Mouse (Mus musculus) WW6 (cell line): ENCODE results near the gene Fgfr2.
A peak's percentile ranks its signal among the peaks of the same experiment; 100 is the strongest.

ENCODE experiments used
- DNase-seq: peaks from one replicate; pipeline ENCODE4 v3.0.0-alpha.2; 2013; ENCODE audit warnings: low read depth, low spot score

The Fgfr2 gene

DNA sequence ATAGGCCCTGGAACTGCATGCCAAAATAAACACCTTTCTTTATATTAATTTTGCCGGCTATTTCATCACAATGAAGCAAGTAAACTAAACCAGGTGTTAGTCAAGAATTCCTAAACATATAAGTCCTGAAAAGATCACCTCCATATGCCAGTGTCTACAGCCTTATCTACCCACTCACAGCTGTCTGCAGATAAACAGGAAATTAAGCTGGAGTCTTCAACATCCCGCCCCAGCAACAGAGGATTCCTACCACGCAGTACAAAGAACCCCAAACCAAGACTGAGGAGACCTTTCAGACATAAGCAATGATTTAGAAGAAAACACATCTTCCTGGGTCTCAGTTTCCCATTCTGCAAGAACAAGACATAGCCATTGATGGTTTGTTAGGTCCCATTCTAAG is 235.1 kb downstream of the Fgfr2 start:
- DNase-seq: no peak

DNA sequence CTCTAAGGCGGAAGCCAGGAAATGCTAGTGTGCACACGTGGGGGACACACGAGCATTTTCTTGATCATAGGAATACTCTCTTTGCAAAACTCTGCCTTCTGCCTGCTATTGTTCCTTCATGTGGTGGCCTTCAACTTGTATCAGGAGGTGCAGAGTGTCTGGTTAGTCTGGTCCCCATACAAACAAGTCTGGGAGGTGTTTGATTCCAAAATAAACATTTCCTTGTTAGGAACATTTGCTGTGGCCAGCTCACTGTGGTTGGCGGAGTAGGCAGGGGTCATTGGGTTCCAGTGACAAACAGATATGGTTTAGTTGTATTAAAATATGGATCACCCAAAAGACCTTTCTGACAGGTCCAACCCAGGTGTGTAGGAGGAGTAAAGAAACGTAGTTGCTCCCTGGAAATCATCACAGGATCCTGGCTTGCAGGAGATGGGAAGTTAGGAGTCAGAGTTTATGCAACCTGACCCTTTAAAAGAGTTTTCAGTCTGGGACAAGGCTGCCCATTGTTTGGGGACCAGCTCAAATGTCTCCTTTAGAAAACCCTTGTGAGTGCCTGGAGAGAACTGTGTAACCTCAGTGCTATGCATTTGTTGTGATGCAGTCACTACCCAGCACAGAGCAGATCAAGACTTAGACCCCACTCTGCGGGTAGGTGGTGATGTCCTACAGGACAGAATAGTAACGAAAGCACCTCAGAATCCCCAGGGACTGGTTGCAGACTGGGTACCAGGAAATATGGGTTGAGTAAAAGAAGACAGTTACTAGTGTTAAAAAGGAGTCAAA is 235.9 kb downstream of the Fgfr2 start:
- no peak for DNase-seq

DNA sequence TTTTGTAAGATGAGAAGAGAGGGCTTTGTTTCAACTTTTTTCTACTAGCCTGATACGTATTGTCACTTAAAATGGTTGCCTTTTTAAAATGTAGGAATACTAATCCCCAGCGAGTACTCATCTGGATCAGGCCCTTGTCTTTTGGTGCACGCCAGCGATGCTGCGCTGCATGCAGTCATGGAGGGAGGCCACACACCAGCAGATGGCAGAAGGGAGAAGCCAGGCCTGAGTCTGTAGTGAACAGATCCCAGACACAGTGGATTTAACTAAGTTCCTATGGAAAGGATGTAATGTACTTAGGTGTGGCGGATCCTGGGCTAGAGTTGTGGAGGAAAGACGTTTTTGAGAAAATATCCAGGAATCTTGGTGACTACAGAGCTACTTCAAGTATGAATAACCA is 239.1 kb downstream of the Fgfr2 start:
- no peak for DNase-seq

DNA sequence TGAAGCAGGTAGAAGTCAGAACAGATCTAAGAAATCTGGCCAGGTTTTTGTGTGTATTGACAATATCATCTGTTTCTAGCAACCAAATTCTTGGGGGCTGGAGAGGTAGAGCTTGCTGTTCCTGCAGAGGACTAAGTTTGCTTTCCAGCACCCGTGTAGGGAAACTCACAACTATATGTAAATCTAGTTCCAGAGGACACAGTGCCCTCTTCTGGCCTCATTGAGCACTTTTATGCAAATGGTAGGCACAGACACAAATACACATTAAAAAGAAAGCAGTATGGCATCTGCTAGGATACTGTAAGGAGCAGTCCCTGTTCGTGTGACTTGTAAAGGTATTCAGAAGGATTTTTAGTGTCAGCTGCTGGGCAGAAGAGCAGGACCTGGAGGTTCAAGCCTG is 240.8 kb downstream of the Fgfr2 start:
- no peak for DNase-seq

DNA sequence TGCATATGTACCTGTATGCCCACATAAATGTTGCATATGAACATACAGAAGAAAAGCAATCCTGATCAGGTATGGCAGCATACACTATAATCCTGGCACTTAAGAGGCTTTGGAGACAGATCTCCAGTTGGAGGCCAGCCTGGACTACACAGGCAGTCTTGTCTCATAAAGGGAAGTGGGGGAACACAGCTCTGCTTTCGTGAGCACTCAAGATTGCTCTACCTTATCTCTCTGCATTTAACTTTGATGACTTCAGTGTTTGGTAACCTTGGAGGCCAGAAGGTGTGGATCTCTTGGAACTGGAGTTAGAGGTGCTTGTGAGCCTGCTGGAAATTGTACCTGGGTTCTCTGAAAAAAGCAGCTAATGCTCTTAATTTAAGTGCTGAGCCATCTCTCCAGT is 242.9 kb downstream of the Fgfr2 start:
- no peak for DNase-seq

DNA sequence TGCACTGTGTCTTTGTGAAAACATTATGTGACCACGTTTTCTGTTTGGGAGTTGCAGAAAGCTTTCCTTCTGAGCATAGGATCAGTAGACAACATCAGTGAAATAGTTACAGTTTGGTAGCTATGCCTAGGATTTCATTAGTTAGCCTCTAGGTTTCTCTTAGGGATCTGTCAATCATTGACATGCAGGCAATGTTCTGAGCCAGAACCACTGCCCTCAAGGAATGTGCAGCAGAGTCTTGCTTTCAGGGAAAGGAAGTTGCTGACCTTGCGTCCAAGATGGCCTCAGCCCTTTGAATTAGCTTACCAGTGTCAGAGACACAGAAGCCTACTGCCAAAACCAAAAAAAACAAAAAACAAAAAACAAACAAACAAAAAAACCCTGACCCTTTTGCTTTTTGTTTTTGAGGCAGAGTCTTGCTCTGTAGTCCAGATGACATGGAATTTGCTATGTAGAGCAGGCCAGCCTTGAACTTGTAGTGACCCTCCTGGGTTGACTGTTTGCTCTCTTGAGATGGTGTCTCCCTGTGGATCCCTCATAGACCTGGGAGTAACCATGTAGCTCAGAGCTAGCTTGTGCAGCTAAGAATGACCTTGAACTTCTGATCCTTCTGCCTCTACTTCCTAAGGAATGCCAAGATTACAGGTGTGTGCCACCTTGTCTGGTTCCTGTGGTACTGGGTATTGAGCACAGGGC is 247.6 kb downstream of the Fgfr2 start:
- no peak for DNase-seq

DNA sequence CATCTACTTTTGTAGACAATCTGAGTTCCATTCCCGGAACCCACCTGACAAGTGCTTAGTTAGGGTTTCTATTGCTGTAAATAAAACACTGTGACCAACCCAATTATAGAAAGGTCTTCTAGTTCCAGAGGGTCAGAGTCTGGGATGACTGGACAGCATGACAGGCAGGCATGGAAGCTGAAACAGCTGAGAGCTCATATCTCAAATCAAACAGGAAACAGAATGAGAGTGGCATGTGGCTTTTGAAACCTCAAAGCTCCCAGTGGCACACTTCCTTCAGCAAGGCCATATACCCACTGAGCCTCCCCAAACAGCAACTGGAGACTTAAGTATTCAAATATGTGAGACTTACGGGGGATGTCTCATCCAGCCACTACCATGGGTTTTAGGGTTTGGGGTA is 250.1 kb downstream of the Fgfr2 start:
- DNase-seq: no peak

DNA sequence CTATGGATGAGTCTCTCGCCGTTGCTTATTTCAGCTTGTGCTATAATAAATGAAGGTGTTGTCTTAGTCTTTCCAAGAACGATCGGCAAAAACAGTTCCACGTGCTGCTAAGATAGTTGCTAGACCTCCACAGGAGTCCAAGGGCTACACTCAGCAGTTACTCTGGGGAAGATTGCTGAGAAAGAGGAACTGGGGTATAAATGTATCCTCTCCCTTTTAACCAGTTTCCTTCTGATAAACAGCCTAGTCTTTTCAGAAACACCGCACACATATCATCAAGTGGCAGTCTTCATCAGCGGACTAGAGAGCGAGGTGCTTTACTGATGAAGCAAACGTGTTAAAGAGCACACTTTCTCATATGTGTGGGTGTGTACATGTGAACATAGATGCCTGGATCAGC is 256.8 kb downstream of the Fgfr2 start:
- DNase-seq: no peak

DNA sequence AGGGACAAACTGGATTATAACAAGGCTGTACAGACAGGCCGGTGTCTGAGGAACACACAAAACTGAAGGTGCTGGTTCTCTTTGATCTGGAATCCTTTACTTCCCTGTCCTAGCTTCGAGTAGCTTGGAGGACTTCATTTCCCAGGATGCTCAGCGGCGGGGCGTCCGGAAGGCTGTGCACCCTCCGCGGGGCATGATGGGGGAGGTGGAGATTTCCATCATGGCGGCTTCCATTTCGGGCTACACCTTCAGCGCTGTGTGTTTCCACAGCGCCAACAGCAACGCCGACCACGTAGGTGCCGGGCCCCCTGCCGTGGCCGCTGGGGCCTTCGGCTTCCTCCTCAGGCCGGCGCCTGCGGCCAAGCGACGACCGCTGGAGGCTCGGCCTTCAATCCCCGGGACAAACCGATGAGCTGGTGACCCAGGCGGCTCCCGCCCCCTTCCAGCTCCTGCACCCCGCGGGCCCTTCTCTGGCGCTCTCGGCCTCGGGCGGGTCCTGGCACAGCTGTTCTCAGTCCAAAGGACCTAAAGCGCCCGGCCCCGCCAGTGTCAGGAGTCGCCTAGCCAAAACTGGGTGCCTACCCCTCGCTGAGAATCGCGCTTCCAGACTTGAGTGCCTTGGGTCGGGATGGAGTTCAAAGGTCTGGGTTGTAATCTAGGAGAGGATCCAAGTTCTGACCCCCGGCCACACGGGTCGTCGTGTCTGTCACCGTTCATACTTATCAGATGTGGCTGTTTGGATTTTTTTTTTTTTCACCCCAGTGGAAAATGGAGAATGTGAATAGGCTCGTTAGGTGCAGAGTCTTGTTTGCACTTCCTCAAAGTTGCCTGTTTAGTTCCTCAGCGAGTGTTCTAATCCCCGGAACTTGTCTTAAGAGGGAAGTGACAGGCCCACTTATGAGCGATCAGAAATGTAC is 263.9 kb downstream of the Fgfr2 start, which contains the start of gene Abraxas2:
Gene Abraxas2 (plus strand): TSS at position 184 of the 917 bp plus-strand sequence.
- peak; percentile 77 for DNase-seq

DNA sequence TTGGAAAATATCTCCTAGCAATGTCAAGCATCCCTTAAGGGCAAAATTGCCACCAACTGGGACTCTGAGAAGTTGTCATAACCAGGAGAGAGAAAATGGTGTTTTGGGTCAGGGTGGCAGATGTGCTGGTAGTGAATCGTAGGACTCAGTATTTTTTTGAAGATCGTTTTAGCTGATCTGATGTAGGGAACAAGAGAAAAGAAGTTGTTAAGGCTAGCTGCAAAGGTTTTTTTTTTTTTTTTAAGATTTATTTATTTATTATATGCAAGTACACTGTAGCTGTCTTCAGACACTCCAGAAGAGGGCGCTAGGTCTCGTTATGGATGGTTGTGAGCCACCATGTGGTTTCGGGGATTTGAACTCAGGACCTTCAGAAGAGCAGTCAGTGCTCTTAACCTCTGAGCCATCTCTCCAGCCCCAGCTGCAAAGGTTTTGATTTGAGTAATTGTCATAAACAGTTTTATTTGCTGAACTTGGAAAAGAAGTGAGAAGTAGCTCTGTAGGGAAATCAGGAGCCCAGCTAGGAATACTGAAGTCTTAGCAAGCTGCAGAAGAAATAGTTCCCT is 265.0 kb downstream of the Fgfr2 start:
- DNase-seq: no peak

DNA sequence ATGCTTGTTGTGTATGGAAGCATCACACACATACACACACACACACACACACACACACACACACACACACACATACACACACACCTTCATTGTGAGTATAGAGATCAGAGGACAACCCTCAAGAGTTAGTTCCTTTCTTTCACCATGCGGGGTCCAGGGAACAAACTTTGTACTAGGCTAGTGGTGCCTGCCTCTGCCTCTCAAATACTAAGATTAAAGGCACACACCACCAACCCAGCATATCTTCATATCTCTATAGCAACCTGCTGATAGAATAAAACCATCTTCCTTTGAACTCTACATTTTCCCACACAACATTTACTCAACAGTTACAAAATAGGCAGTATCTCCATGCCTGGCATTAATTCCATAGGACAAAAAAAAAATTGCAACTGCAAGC is 267.1 kb downstream of the Fgfr2 start:
- DNase-seq: no peak

DNA sequence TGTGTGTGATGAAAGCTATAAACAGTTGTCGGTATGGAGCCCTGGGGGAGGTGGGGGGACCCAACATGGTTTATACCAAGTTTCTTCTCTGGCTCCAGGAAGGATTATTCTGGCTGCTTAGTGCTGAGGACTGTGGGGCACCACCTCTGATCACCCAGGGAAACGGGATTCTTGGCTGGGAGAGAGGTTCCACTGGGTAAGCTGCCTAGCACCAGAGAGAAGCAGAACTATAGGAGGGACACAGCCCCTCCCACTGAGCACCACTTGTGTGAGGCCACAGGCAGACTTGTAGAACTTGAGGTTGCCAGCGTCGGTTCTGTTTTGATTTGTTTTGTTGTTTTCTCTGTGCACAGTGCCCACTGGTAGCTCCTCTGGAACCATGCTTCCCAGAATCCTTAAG is 269.2 kb downstream of the Fgfr2 start:
- DNase-seq: no peak

DNA sequence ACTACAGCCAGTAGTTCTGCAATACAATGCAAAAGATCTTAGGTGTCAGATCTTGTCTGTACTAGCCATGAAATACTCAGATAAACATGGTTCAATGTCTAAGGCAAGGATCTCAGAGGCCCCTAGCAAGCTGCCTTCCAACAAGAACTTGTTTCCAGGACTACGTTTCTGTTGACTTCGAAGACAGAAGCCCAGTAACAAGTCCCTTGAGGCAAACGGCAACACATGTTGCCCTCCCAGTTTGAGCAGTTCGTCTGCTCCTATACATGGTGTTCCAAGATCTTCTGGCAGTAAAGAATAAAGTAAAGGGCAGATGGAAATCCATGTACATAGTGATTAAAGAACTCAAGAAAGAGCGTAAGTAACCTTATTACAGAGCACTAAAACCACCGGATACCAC is 269.8 kb downstream of the Fgfr2 start:
- DNase-seq: no peak

DNA sequence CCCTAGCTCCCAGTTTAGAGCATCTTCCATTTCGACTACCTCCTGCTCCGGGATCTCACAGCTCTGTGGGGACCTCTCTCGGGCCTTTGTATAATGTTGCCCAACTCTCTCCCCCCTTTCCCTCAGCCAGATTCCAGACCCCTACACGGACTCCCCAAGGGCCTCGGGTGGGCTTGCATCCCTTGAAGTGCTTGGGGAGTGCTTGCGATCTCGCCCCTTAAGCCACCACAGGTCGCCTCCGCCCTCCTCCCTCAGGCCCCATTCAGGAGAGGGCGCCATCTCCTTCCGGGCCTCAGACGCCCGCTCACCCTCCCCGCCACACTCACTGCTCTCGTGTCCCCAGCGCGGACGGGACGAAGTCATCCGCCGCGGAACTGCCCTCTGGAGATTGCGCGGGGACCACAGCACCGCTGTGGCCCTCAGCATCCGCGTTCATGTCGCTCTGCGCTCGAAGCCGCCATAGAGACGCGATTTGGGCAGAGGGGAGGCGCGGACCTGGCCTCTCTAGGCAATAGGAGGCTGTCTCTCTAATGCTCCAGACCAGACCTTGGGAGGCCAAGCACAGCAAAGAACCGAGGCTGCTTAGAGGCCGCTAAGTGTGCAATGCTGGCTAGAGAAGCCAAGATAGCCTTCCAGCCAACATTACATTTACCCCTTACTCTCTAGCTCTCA is 270.8 kb downstream of the Fgfr2 start, which contains the start of gene Eef1akmt2:
Gene Eef1akmt2 (minus strand): TSS at position 501 of the 672 bp plus-strand sequence.
- peak; percentile 63 for DNase-seq

DNA sequence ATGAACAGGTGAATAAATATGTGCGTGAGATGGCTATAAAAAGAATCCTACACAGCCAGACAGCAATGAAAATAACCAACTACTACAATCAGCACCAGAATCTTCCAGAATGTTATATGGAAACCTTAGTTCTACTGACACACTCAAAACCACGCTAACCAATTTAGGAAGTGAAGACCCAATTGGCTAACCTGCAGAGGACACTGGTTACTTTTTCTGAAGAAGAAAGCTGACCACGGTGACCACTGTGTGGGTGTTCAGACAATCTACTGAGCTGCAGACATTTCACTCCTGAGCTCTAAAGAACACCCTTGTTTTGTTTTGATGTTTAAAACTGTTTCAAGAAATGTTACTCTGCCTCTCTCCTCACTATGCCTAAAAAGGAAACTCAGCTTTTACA is 280.0 kb downstream of the Fgfr2 start:
- no peak for DNase-seq

DNA sequence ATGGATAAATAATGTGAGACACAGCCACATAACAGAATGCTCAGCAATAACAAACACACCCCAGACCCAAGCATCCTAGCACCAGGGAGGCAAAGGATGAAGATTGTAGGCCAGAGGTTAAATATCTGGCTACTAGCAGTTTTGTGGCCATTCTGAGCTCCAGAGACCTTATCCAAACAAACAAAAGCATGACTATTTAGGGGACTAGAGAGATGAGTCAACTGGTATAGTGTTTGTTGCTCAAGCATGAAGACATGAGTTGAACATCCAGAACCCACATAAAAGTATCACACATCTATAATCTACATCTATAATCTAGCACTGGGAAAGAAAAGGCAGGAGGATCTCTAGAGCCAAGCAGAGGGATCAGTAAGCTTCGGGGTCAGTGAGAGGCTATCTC is 280.7 kb downstream of the Fgfr2 start:
- DNase-seq: no peak

DNA sequence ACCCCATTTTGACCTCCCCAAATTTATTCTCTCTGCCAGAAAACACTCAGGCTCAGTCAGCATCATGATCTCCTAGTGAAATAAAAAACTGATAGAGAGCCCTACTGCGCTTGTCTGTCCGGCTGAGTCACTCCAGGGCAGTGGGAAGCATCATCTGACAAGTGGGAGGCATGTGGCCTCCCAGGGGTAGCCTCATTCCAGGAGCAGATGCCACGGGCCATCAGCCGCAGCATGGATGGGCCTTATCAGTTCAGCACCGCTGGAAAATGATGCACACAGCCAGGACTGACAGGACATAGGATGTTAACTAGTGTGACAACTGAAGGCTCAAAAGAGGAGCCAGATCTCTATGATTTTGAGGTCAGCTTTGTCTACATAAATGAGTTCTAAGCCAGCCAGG is 281.9 kb downstream of the Fgfr2 start:
- DNase-seq: no peak

DNA sequence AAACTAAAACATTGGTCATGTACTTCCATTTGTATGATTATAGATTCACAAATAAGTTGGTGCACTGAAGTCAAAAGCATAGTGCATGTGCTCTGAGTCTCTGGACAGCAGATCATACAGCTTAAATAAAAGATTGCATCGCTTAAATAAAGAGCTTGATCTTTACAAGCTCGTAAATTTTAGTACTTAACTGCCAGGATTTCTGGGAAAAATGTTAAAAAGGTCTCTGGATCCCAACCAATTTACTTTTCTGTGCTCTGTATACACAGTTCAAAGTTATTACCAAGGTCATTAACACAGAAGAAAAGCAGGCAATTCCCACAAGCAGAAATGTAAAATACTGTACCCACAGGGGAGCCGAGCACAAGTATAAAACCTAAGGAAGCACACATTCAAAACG is 292.2 kb downstream of the Fgfr2 start:
- DNase-seq: no peak

DNA sequence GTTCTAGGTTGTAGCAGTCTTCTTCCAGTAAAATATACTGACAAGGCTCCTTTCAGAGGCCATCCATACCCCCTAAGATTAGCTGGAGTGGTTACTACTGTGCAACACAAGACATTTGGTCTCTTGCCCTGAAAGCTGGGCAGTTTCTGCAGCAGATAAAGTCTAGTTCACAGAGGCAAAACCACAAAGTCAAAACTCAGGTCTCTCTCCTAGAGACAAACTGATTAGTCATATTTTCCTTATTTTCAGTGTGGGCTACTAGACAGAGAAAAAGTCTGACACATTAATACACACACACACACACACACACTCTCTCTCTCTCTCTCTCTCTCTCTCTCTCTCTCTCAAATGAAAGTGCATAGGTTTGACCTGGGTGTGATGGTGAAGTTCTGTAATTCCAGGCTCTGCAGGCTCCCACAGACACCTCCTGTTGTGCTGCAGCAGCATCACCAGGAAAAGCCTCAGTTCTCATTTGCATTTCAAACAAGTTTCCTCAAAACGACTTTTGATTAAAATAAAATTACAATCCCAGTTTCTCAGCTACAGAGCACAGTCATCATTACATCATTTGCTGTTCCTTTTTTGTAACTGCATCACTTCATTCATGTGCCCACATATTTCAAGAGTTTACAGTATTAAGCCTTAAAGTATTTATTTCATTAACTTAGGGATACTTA is 298.7 kb downstream of the Fgfr2 start:
- no peak for DNase-seq

DNA sequence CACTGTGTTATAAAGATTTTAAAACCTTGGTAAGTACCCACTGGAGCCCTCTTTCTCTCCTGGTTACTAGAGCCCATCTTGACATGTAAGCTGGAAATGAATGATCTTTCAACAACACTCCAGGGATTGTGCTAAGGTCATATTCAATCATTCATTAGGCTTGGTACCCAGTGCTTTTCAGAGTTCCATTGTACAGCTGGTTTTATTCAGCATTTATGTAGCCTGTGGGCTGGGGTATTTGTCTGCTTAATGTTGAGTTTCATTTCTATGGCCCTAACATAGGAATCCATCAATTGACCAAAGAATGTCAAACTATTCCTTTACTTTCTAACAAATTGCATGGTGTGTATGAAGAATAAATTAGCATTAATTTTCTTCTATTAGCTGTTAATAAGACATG is 299.3 kb downstream of the Fgfr2 start:
- no peak for DNase-seq

DNA sequence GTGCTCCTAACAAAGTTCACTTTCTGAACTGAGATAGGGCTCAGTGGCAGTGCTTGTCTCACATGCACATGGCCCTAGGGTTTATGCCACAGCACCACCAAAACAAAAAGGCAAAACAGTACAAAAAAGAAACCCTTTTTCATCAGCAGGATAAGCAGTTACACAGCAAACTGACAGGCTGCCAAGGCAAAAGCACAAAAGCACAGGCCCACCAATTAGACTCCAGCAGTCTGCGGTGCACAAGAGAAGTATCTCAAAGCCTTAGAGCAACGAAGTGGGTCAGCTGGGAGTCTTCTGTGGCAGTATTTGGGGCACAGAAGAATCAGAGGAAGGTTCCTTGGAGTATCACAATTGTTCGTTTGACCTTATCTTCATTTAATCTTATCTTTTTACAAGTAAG is 302.5 kb downstream of the Fgfr2 start:
- DNase-seq: no peak
